Mouse (Mus musculus) liver, embryonic 14 days (tissue): ENCODE results near the gene Gm15517. TPM values are rescaled to one million over a fixed set of nuclear protein-coding genes. Genes with fewer than 3 reads are reported as not detected.

ENCODE experiments used
- polyA plus RNA-seq: library from polyadenylated mRNA; depleted of rRNA; stranded (reverse); fragments of >200 nt; gene quantifications from 2 replicates; pipeline ENCODE4 v1.2.3, GENCODE M21; 2012; rRNA removed

Gene Gm15517
- polyA plus RNA-seq: not detected in 2 replicates

GRCm38 (mm10) chr7:44261147-44261546 is at the start of gene Gm15517:
Gm15517 (plus strand) TSS chr7:44261447.

GRCm38 (mm10) chr7:44215645-44216044 is 45.6 kb upstream of the Gm15517 start, which contains the start of gene Klk1b5:
Klk1b5 (plus strand) TSS chr7:44215945.

GRCm38 (mm10) chr7:44225076-44225475 is 36.2 kb upstream of the Gm15517 start, which contains the start of gene Klk1:
Klk1 (plus strand) TSS chr7:44225360.

DNA sequence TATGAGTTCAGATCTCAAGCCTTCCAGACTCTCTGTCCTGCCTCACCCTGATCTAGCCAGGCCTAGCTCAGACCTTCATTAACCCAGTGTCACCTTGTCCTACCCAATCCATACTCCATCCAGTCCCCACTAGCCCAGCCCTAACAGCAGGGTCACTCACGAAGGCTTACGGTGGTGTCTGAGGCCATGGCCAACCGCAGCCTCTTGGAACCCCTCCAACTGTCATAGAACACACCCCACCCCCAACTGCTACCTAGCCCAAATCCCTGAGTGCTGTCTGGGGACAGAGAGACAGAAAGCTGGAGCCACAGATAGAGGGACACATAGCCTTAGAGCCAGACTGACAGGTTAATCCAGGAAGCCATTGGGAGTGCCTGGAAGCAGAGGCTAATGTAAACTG is 25.3 kb upstream of the Gm15517 start, which contains the start of gene Gm36864:
Gene Gm36864 (plus strand): TSS at position 269 of the 400 bp plus-strand sequence.

DNA sequence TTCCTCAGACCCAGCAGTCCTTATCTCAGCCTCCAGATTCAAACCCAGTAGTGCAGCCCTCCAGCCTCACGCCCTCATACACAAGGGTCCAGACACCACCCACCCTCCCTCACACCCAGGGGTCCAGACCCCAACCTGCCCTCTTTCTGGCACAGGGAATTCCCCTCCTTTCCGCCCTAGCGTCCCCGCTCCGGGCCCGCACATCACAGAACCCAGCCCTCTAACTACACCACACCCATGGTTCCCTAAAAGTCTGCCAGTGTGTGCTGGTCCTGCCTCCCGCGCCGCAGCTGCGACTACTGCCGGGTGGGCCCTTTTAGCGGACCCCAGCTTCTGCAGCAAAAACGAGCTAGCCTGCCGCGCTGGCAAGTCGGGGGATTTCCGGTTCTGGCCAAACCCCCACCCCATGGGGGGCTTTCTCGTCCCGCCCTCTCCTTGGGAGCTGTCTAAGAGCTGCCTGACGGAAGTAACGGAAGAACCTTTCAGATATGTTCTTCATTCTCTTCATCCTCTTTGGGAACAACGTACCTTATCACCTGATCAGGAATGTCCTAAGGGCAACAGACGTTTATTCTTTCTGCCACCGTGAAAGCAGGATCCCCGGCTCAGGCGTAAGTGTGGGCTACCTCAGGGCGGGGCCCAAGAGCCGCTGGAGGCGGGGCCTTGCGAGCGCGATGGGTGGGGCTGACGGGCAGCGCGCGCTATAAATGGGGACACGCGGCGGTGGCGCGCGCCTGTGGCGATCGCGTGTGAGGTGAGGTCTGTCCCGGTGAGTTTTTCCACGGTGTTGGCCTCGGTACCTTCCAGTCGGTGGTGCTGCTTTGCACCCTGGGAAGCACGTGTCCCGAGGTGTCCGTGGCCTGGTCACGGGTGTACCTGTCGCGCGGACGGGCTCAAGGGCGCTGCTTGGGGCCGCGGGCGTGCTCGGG is 14.9 kb upstream of the Gm15517 start, which contains the start of the genes 1700028J19Rik and 2410002F23Rik:
Gene 1700028J19Rik (minus strand): TSS at position 641 of the 929 bp plus-strand sequence.
Gene 2410002F23Rik (plus strand): TSS at position 668 of the 929 bp plus-strand sequence.

DNA sequence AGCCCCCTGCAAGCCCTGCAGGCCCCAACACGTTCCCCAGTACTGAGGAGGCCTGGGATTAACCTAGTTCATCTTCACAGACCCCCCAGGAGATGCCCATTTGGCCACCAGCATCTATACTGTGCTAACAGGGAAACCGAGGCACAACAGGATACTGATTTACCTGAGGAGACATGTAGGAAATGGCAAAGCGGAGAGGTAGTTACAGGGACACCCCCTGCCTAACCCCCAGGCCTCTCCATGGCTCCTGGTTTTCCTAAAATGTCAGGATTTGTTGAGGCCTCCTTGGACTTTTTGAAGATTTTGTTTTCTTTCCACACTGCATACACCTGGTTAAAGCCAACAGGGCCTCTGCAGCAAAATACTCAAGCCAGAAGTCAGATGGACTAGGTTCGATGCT is 4.0 kb upstream of the Gm15517 start, which contains the start of gene Acp4:
Gene Acp4 (minus strand): TSS at position 101 of the 400 bp plus-strand sequence.

GRCm38 (mm10) chr7:44306516-44307240 is 45.4 kb downstream of the Gm15517 start, which contains the start of gene Clec11a:
Clec11a (minus strand) TSS chr7:44306902.

DNA sequence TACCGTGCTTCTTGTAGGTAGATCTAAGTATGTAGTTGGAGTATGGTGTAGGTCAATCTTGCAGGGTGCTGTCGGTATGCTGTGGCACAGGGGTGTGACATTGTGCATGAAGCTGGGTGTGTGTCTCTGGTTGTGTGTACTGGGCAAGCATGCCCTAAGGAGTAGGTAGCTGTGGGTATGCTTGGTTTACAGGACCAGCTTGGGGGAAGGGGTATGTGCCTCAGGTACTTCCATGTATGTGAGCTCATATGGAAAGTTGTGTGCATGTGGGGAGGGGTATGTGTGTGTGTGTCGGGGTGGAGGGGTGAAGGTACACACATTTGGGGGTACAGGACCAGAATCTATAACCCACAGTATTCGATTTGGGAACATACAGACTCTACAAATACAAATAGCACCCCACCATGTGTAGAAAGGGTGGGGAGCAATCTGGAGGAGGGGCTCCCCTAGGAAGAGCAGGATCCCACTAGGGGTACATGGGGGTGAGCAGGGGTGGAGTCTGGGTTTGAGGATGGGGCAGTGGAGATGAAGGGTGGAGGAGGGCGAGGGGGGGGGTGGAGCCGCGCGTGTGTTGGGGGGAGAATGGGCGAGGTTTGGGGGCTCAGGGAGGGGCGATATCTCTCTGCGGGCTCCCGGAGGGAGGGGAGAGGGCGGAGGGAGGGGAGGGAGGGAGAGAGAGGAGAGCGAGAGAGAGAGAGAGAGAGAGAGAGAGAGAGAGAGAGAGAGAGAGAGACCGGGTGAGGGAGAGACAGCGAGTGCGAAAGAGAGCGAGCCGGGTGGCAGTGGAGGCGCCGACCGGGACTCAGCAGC is 48.4 kb downstream of the Gm15517 start, which contains the start of gene Shank1:
Gene Shank1 (plus strand): TSS at position 779 of the 810 bp plus-strand sequence.

Other genes starting within 250 kb of the Gm15517 start
- not detected in 2 replicates for gene Klk1b26, start 249.3 kb upstream of the Gm15517 start, polyA plus RNA-seq
- gene Klk1b27, start 209.2 kb upstream of the Gm15517 start, polyA plus RNA-seq: not detected in 2 replicates
- gene Klk1b21, start 159.1 kb upstream of the Gm15517 start, polyA plus RNA-seq: not detected in 2 replicates
- gene Klk1b22, start 148.8 kb upstream of the Gm15517 start, polyA plus RNA-seq: not detected in 2 replicates
- gene Klk1b16, start 124.7 kb upstream of the Gm15517 start, polyA plus RNA-seq: not detected in 2 replicates
- gene Klk1b24, start 73.2 kb upstream of the Gm15517 start, polyA plus RNA-seq: not detected in 2 replicates
- not detected in 2 replicates for gene Klk1b3, start 63.3 kb upstream of the Gm15517 start, polyA plus RNA-seq
- not detected in 2 replicates for gene Klk1b4, start 54.0 kb upstream of the Gm15517 start, polyA plus RNA-seq
- not detected in 2 replicates for gene Klk1b5, start 45.5 kb upstream of the Gm15517 start, polyA plus RNA-seq
- gene Klk1, start 36.1 kb upstream of the Gm15517 start, polyA plus RNA-seq: 0.03 TPM in 1 of 2 replicates, not detected in the other
- gene Gm36864, start 25.3 kb upstream of the Gm15517 start, polyA plus RNA-seq: not detected in 2 replicates
- 1.0 TPM in 2 replicates for gene 1700028J19Rik, start 14.8 kb upstream of the Gm15517 start, polyA plus RNA-seq
- 40.7 and 42.2 TPM in 2 replicates for gene 2410002F23Rik, start 14.7 kb upstream of the Gm15517 start, polyA plus RNA-seq
- gene Acp4, start 4.1 kb upstream of the Gm15517 start, polyA plus RNA-seq: not detected in 2 replicates
- 0.36 and 0.86 TPM in 2 replicates for gene Clec11a, start 45.5 kb downstream of the Gm15517 start, polyA plus RNA-seq
- gene Shank1, start 48.8 kb downstream of the Gm15517 start, polyA plus RNA-seq: 0.02 and 0.03 TPM in 2 replicates
- 0.02 TPM in 2 replicates for gene Syt3, start 122.7 kb downstream of the Gm15517 start, polyA plus RNA-seq
- 0.12 and 0.18 TPM in 2 replicates for gene 1700008O03Rik, start 124.4 kb downstream of the Gm15517 start, polyA plus RNA-seq
- 0.02 and 0.09 TPM in 2 replicates for gene Lrrc4b, start 167.6 kb downstream of the Gm15517 start, polyA plus RNA-seq
- 6.9 and 9.4 TPM in 2 replicates for gene Aspdh, start 203.9 kb downstream of the Gm15517 start, polyA plus RNA-seq
- 183 and 206 TPM in 2 replicates for gene Josd2, start 206.5 kb downstream of the Gm15517 start, polyA plus RNA-seq
- gene Emc10, start 235.1 kb downstream of the Gm15517 start, polyA plus RNA-seq: 39.1 and 45.1 TPM in 2 replicates
- gene Fam71e1, start 235.1 kb downstream of the Gm15517 start, polyA plus RNA-seq: 1.5 and 1.6 TPM in 2 replicates